9 mouse cellular contexts compared by ENCODE assay signal in genomic region chr19:6464306-6465071, GRCm38 (mm10). TPM values are rescaled to one million over a fixed set of nuclear protein-coding genes. Genes with fewer than 3 reads are reported as not detected.
DNase-seq lines count a peak whose midpoint lies in the region; ATAC-seq lines count a peak whose summit lies in the region.
"Had no signal": no experiment of that assay in that cellular context is flagged by ENCODE, and none has a peak within 500 bp of the region (broad histone marks: within the 10 kb centered on the region; RNA-seq: fewer than 3 reads in every experiment).

No protein-coding gene starts in this region.

- H3K36me3 ChIP-seq in forebrain, embryonic 10.5 days (replicated peaks): no peaks in the 10 kb centered on the region
- no peaks in the 10 kb centered on the region for H3K36me3 ChIP-seq in forebrain, embryonic 11.5 days (ENCODE audit: control insufficient read depth, insufficient read depth, low read length)
- no peaks in the 10 kb centered on the region for H3K36me3 ChIP-seq in hindbrain, embryonic 11.5 days (ENCODE audit: control insufficient read depth, insufficient read depth, low read length)
- H3K36me3 ChIP-seq in midbrain, embryonic 12.5 days: 0 out of 2 replicates have a peak, but pooled peaks cover under 1% of the 10 kb centered on the region
- H3K36me3 ChIP-seq: heart, embryonic 13.5 days had no signal

- no peak overlapping the region for H3K4me2 ChIP-seq in forebrain, embryonic 11.5 days (ENCODE audit: low read depth, low read length, severe bottlenecking)
- H3K4me2 ChIP-seq in hindbrain, embryonic 11.5 days (replicated peaks; ENCODE audit: low read depth, low read length): no peak overlapping the region
- H3K4me2 ChIP-seq in midbrain, embryonic 12.5 days (replicated peaks): no peak overlapping the region
- H3K4me2 ChIP-seq: heart, embryonic 13.5 days had no signal

- no peak overlapping the region for H3K4me3 ChIP-seq in forebrain, embryonic 10.5 days
- H3K4me3 ChIP-seq in forebrain, embryonic 11.5 days (ENCODE audit: low read depth, low read length): no peak overlapping the region
- no peak overlapping the region for H3K4me3 ChIP-seq in hindbrain, embryonic 11.5 days (ENCODE audit: low read depth, low read length)
- no peak overlapping the region for H3K4me3 ChIP-seq in midbrain, embryonic 12.5 days
- H3K4me3 ChIP-seq: heart, embryonic 13.5 days had no signal

- H3K9me3 ChIP-seq in forebrain, embryonic 10.5 days: peaks cover 6% of the 10 kb centered on the region
- H3K9me3 ChIP-seq in forebrain, embryonic 11.5 days (ENCODE audit: control insufficient read depth, low read length): no peaks in the 10 kb centered on the region
- no peaks in the 10 kb centered on the region for H3K9me3 ChIP-seq in hindbrain, embryonic 11.5 days (ENCODE audit: control insufficient read depth, low read length)
- 0 out of 2 replicates have a peak, but pooled peaks cover 2% of the 10 kb centered on the region for H3K9me3 ChIP-seq in midbrain, embryonic 12.5 days
- H3K9me3 ChIP-seq: heart, embryonic 13.5 days had no signal

- DNase-seq in forebrain, embryonic 10.5 days (ENCODE audit: extremely low spot score, low spot score): no peak
- no peak for DNase-seq in forebrain, embryonic 11.5 days (ENCODE audit: low spot score)
- peak; percentile 53 for DNase-seq in NIH3T3 (ENCODE audit: low read depth)
- peak; percentile 33 for DNase-seq in hindbrain, embryonic 11.5 days (ENCODE audit: low spot score)
- DNase-seq in thymus, postnatal 4 days: no peak
- no peak for DNase-seq in testis, postnatal 14 days (ENCODE audit: low spot score)

- H3K9ac ChIP-seq in forebrain, embryonic 11.5 days (ENCODE audit: low read length): no peak overlapping the region
- H3K9ac ChIP-seq in hindbrain, embryonic 11.5 days (ENCODE audit: low read depth, low read length): no peak overlapping the region
- H3K9ac ChIP-seq in midbrain, embryonic 12.5 days (replicated peaks): 0 out of 2 replicates have a peak overlapping the region, but pooled peaks have one; percentile 28
- H3K9ac ChIP-seq: heart, embryonic 13.5 days had no signal

- peaks cover 14% of the 10 kb centered on the region for H3K27me3 ChIP-seq in forebrain, embryonic 10.5 days (ENCODE audit: poor library complexity, severe bottlenecking)
- no peaks in the 10 kb centered on the region for H3K27me3 ChIP-seq in forebrain, embryonic 11.5 days (ENCODE audit: control insufficient read depth, insufficient read depth, low read length)
- H3K27me3 ChIP-seq in hindbrain, embryonic 11.5 days (ENCODE audit: control insufficient read depth, insufficient read depth, low read length): no peaks in the 10 kb centered on the region
- no peaks in the 10 kb centered on the region for H3K27me3 ChIP-seq in midbrain, embryonic 12.5 days

- 45% methylated on average over 10 of the region's 10 CpGs for WGBS in forebrain, embryonic 10.5 days
- WGBS in forebrain, embryonic 11.5 days: 49% methylated on average over 10 of the region's 10 CpGs
- WGBS in hindbrain, embryonic 11.5 days: 51% methylated on average over 10 of the region's 10 CpGs
- 41% methylated on average over 10 of the region's 10 CpGs for WGBS in midbrain, embryonic 12.5 days

- H3K27ac ChIP-seq in forebrain, embryonic 10.5 days: peak overlapping the region; percentile 32; the same call in 1 of the 2 replicates
- H3K27ac ChIP-seq in forebrain, embryonic 11.5 days (ENCODE audit: low read depth, low read length): no peak overlapping the region; the same call in 1 of the 2 replicates
- peak overlapping the region; percentile 56 for H3K27ac ChIP-seq in hindbrain, embryonic 11.5 days (ENCODE audit: low read depth, low read length)
- H3K27ac ChIP-seq in midbrain, embryonic 12.5 days (replicated peaks): peak overlapping the region; percentile 76
- H3K27ac ChIP-seq: heart, embryonic 13.5 days had no signal

- H3K4me1 ChIP-seq in forebrain, embryonic 10.5 days: peaks cover 45% of the 10 kb centered on the region
- peaks cover 3% of the 10 kb centered on the region; the same call in 1 of the 2 replicates for H3K4me1 ChIP-seq in forebrain, embryonic 11.5 days (replicated peaks; ENCODE audit: control insufficient read depth, insufficient read depth, low read length)
- H3K4me1 ChIP-seq in hindbrain, embryonic 11.5 days (replicated peaks; ENCODE audit: control insufficient read depth, insufficient read depth, low read length): peaks cover 7% of the 10 kb centered on the region
- H3K4me1 ChIP-seq in midbrain, embryonic 12.5 days: peaks cover 43% of the 10 kb centered on the region

- ATAC-seq in forebrain, embryonic 11.5 days (replicated peaks; ENCODE audit: low FRiP score): no peak
- peak; percentile 45 for ATAC-seq in hindbrain, embryonic 11.5 days (ENCODE audit: low FRiP score)
- peak; percentile 35; the same call in 1 of the 2 replicates for ATAC-seq in midbrain, embryonic 12.5 days (ENCODE audit: low FRiP score, low read depth)
- ATAC-seq in megakaryocyte, adult 5-6 weeks (ENCODE audit: poor library complexity, severe bottlenecking): no peak

RNA-seq across cellular contexts. Expression of gene Nrxn2, which starts 46.0 kb away (rescaled TPM):
- polyA plus RNA-seq in forebrain, embryonic 10.5 days (2016; fragmentation: Nextera tagmentation; extraction: Ambion mirVana): 2.8 and 3.1 TPM in 2 replicates
- polyA plus RNA-seq in forebrain, embryonic 11.5 days (2014; fragmentation: Nextera tagmentation; extraction: Ambion mirVana): 8.1 and 10.4 TPM in 2 replicates
- polyA plus RNA-seq in hindbrain, embryonic 11.5 days (2014; fragmentation: Nextera tagmentation; extraction: Ambion mirVana): 13.6 and 14.3 TPM in 2 replicates
- 16.0 and 22.5 TPM in 2 replicates for polyA plus RNA-seq in midbrain, embryonic 12.5 days (2016; fragmentation: Nextera tagmentation; extraction: Ambion mirVana)
- 0.21 TPM in 1 of 2 replicates, not detected in the other for total RNA-seq in megakaryocyte, adult 5-6 weeks (2015)
- total RNA-seq in megakaryocyte, adult 5-6 weeks (2017): not detected in 2 replicates

Comparison
In these comparisons a context has a peak if more than half of its experiments do, and no peak if none do; other contexts are left out.
1. DNase-seq: peak in NIH3T3 (single experiment) and hindbrain, embryonic 11.5 days (single experiment); none in forebrain, embryonic 10.5 days (single experiment), forebrain, embryonic 11.5 days (single experiment), thymus, postnatal 4 days (single experiment) and testis, postnatal 14 days (single experiment).
2. ATAC-seq: peak in hindbrain, embryonic 11.5 days (single experiment) and midbrain, embryonic 12.5 days (single experiment); none in forebrain, embryonic 11.5 days (single experiment) and megakaryocyte, adult 5-6 weeks (single experiment).